Mouse (Mus musculus): ENCODE measurements at regions not wholly inside any gene's neighbourhood (a gene's known extent, or its start where the extent isn't known, plus 50 kb on each side); places are given as distances from the start of the nearest gene placed in this dataset.

DNA sequence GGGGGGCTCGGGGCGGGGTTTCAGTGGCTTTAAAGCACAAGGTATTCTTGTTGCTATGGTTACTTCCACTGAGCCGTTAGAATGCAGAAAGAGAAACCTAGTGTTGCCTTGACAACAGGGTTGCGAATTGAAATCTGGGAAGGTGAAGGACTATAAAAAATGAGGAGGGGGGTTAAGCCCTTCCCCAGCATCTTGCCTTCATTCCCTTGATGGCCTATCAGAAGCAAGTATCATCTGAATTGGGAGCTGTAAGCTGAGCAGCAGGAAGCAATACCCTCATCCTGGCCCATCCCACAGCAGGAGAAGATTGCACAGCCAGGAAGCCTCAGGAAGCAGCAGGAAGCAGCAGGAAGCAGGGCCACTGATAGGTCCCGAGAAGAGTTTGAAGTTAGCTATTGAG, 78.5 kb upstream of the Zfp831 start:
- Histone ChIP-seq H3K79me2 (ENCODE audit: control insufficient read depth, insufficient read depth, low read length, poor library complexity) (no peaks in the 10 kb centered on the region), H3K36me3 (ENCODE audit: control insufficient read depth in 1 of 2, insufficient read depth in 2 of 2, low read length in 2 of 2) (no peaks in the 10 kb centered on the region), H3K27me3 (ENCODE audit: control insufficient read depth in 1 of 2, insufficient read depth in 2 of 2, low read length in 2 of 2) (no peaks in the 10 kb centered on the region), H3K27ac (ENCODE audit: control insufficient read depth, low read depth, low read length) (no peak overlapping the region), H3K9ac (ENCODE audit: control insufficient read depth, low read depth, low read length, poor library complexity, severe bottlenecking) (no peak overlapping the region), H3K9me3 (replicated peaks; ENCODE audit: insufficient read depth, low read length) (no peaks in the 10 kb centered on the region), H3K4me1 (ENCODE audit: control insufficient read depth in 1 of 2, insufficient read depth in 2 of 2, low read length in 2 of 2) (no peaks in the 10 kb centered on the region), H3K4me3 (ENCODE audit: control insufficient read depth in 1 of 2, insufficient read depth in 1 of 2, low read depth in 2 of 2, low read length in 2 of 2) (no peak overlapping the region)
- no peak for DNase-seq (ENCODE audit: low read depth, low spot score)
- TF ChIP-seq KAT2A (conservative IDR thresholded peaks at IDR 0.05; ENCODE audit: low read depth, low read length): no peak
- TF ChIP-seq UBTF (IDR thresholded peaks at IDR 0.05; ENCODE audit: borderline replicate concordance, insufficient read depth, low read depth, low read length): no peak
- TF ChIP-seq RCOR1 (IDR thresholded peaks at IDR 0.05; ENCODE audit: low read depth, low read length): no peak
- no peak for TF ChIP-seq TAL1 (IDR thresholded peaks at IDR 0.05; ENCODE audit: low read length)
- no peak for TF ChIP-seq MXI1 (IDR thresholded peaks at IDR 0.05; ENCODE audit: low read depth, low read length)
- TF ChIP-seq NRF1 (IDR thresholded peaks at IDR 0.05; ENCODE audit: insufficient read depth, low read depth, low read length, poor library complexity, severe bottlenecking): no peak
- no peak for TF ChIP-seq BHLHE40 (IDR thresholded peaks at IDR 0.05; ENCODE audit: borderline replicate concordance, low read depth, low read length)
- TF ChIP-seq USF1 (IDR thresholded peaks at IDR 0.05; ENCODE audit: low read depth, low read length): no peak
- TF ChIP-seq CTCF (IDR thresholded peaks at IDR 0.05 in 2 of 3, conservative IDR thresholded peaks at IDR 0.05 in 1 of 3; ENCODE audit: control insufficient read depth in 1 of 3, insufficient read depth in 1 of 3, low read depth in 2 of 3, low read length in 3 of 3, poor library complexity in 1 of 3, severe bottlenecking in 1 of 3): no peak
- TF ChIP-seq HCFC1 (IDR thresholded peaks at IDR 0.05; ENCODE audit: low read depth, low read length): no peak
- TF ChIP-seq TCF12 (IDR thresholded peaks at IDR 0.05; ENCODE audit: low read depth, low read length): no peak
- no peak for TF ChIP-seq TBP (IDR thresholded peaks at IDR 0.05; ENCODE audit: low read depth, low read length)
- no peak for TF ChIP-seq GATA1 (IDR thresholded peaks at IDR 0.05; ENCODE audit: low read depth, low read length)
- no peak for TF ChIP-seq POLR2A (IDR thresholded peaks at IDR 0.05; ENCODE audit: control insufficient read depth in 1 of 2, insufficient read depth in 1 of 2, low read depth in 1 of 2, low read length in 2 of 2, poor library complexity in 1 of 2)
- TF ChIP-seq ZKSCAN1 (IDR thresholded peaks at IDR 0.05; ENCODE audit: low read depth, low read length): no peak
- TF ChIP-seq ZC3H11A (IDR thresholded peaks at IDR 0.05; ENCODE audit: low read depth, low read length): no peak
- TF ChIP-seq SMC3 (IDR thresholded peaks at IDR 0.05; ENCODE audit: low read depth, low read length): no peak

DNA sequence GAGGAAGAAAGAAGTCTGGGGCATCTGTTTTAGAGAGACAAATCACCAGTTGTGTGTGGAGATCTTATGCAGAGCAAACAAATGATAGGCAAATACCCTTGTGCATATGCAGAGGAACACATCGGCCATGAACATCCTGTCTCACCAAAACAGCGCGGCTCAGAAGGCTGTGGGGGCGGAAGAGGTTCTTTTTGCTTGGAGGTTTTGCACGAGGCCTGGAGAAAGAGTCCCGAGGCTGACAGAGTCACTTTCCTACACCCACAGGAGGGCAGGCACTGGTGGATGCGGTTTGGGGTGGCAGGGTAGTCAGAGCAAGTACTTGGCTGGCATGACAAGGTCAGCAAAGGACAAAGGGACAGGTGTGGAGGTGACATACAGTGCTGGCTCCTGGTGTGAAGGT, 77.4 kb upstream of the Zfp831 start:
- Histone ChIP-seq H3K4me3 (ENCODE audit: control insufficient read depth in 1 of 2, insufficient read depth in 1 of 2, low read depth in 2 of 2, low read length in 2 of 2) (no peak overlapping the region), H3K27ac (ENCODE audit: control insufficient read depth, low read depth, low read length) (no peak overlapping the region), H3K4me1 (ENCODE audit: control insufficient read depth in 1 of 2, insufficient read depth in 2 of 2, low read length in 2 of 2) (no peaks in the 10 kb centered on the region), H3K27me3 (ENCODE audit: control insufficient read depth in 1 of 2, insufficient read depth in 2 of 2, low read length in 2 of 2) (0 out of 4 replicates have a peak, but pooled peaks cover 0 to under 1% of the 10 kb centered on the region in 2 experiments), H3K79me2 (ENCODE audit: control insufficient read depth, insufficient read depth, low read length, poor library complexity) (no peaks in the 10 kb centered on the region), H3K36me3 (ENCODE audit: control insufficient read depth in 1 of 2, insufficient read depth in 2 of 2, low read length in 2 of 2) (no peaks in the 10 kb centered on the region), H3K9ac (ENCODE audit: control insufficient read depth, low read depth, low read length, poor library complexity, severe bottlenecking) (no peak overlapping the region), H3K9me3 (replicated peaks; ENCODE audit: insufficient read depth, low read length) (no peaks in the 10 kb centered on the region)
- TF ChIP-seq GABPA (IDR thresholded peaks at IDR 0.05; ENCODE audit: low read depth, low read length) (no peak), ZNF384 (IDR thresholded peaks at IDR 0.05; ENCODE audit: low read depth, low read length) (no peak), CTCF (IDR thresholded peaks at IDR 0.05 in 2 of 3, conservative IDR thresholded peaks at IDR 0.05 in 1 of 3; ENCODE audit: control insufficient read depth in 1 of 3, insufficient read depth in 1 of 3, low read depth in 2 of 3, low read length in 3 of 3, poor library complexity in 1 of 3, severe bottlenecking in 1 of 3) (no peak)
- DNase-seq (ENCODE audit: low read depth, low spot score): no peak

All from MEL (cell line).